Mouse (Mus musculus) inflammation-experienced regulatory T-cells, adult 6 months (primary cell): ENCODE measurements around the gene Pik3ip1. TPM values are rescaled to one million over a fixed set of nuclear protein-coding genes. Genes with fewer than 3 reads are reported as not detected.

Experiments
- ATAC-seq: one replicate; pipeline ENCODE4 v1.8.0; 2017
- polyA plus RNA-seq, 3 experiments: library from polyadenylated mRNA; unstranded; fragments of 100-300 nt; shearing (Covaris generic); gene quantifications; one replicate each; pipeline ENCODE4 v1.2.1; 2017

Gene Pik3ip1
- 10 to 100 TPM; 11.5 to 59.1 (median 35.3) TPM for polyA plus RNA-seq

- no peak for ATAC-seq
Observed at GRCm38 (mm10) chr11:3329891-3330451, at the start of gene Pik3ip1. Gene Pik3ip1 (plus strand): TSS chr11:3330401.

GRCm38 (mm10) chr11:3282887-3283286 is 47.3 kb upstream of the Pik3ip1 start:
- ATAC-seq = no peak

GRCm38 (mm10) chr11:3283645-3284044 is 46.6 kb upstream of the Pik3ip1 start:
- no peak for ATAC-seq

DNA sequence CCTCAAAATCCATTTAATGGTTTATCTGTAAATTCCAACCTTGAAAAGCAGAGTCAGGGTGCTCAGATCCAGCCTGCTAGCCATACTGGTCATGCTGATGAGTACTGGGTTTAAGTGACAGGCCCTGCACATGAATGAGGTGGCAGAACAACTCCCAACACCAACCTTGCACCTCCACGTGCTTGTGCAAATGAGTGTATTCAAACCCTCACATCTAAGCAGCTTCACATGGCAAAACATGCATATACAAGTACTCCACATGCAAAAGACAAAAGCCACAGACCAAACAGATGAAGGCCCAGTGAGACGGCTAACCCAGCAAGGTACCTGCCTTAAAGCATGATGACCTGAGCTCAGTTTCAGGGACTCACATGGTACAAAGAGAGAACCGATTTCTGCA is 44.3 kb upstream of the Pik3ip1 start:
- no peak for ATAC-seq

DNA sequence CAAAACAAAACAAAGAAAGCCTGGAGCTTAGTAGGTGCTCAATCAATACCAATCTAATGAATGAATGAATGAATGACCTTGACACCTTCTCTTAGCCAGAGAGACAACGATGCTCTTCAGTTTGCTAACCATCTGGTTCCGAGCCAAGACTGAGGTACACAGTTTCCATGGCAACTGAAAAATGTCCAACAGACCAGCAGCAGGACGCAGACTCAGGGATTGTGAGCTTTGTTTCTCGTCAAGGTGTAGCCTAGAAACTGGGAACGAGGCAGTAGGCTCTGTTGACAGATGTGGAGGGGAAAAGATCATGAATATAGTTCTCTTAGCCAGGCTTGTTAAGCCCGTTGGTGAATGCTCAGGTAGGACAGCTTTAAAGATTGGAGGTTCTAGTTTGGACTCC is 43.1 kb upstream of the Pik3ip1 start:
- no peak for ATAC-seq

DNA sequence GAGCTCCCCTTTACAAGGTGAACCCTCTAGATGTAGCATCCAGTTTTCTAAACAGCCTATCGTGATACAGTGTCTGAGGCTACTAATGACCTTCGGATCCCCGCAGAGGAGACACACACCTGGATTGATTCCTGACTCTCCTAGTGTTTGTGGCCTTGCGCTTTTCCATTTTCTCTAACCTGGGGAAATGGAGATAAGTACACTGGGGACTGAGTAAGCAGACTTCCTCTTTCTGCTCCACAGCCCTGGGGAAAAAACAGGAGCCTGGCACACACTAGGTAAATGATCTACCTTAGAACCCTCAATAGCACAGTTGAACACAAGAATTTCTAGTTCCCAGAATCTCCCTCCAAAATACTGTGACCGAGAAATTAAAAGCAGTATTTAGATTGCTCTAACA is 42.3 kb upstream of the Pik3ip1 start:
- no peak for ATAC-seq

DNA sequence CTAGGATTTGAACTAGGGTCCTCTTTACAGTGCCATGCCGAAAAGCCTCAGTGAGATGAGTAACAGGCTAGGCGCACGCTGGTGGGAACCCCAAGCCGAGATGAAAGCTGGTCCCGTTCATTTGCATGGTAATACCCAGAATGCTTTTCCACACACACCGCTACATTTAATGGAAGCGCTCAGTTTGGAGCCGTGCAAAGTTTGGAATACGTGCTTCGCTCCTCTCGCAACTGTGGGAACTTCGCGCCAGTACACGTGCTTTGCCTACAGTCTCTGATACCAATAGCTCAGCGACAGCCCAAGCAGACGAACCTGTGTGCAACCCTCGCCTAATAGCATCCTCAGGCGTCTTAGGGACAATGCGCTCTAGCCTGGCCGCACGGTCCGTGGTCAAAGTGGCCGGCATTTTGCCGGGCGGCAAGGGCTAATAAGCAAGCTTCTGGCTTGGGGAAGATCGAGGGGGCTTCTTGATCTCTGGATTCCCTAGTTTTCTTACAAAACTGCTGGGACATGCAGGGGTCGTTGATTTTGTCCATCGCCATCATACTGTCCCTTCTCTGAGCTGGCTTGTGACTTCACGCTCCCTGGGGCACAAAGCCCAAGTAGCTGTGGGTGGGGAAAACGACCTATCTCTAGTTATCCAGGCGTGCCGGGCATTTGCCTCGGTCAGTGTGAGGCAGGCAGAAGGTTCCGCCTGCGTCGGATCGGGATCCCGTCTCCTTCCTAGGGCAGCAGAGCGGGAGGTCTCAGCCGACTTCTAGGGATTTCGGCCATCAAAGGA is 41.5 kb upstream of the Pik3ip1 start, which contains the start of gene Patz1:
Gene Patz1, plus strand, starts transcription at position 354 of the 781 bp plus-strand sequence.
- ATAC-seq = peak; percentile 9

DNA sequence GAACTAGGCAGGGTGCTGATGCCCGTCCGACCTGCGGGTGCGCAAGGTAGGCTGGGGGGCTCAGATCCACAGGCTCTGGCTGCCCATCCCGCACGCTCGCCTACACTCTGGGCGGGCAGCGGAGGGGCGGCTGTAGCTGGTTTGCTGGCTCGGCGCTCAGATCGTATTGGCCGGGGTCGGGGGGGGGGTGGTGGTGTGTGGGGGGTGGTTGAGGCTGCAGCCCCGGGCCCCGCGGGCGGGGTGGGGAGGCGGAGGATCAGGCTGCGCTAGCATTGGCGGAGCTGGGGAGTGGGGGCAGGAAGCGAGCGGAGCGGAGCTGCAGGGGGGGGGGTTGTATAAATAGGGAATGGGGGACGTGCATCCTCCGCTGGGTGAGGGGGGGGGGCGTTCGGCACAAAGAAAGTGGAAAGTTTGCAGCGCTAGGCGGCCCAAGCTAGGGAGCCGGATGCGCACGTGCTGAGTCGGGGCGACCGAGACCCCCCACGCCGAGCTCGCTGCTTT is 40.8 kb upstream of the Pik3ip1 start:
- ATAC-seq = peak; percentile 52

GRCm38 (mm10) chr11:3289803-3290639 is 40.2 kb upstream of the Pik3ip1 start:
- peak; percentile 52 for ATAC-seq

GRCm38 (mm10) chr11:3290640-3291310 is 39.4 kb upstream of the Pik3ip1 start:
- ATAC-seq = no peak

DNA sequence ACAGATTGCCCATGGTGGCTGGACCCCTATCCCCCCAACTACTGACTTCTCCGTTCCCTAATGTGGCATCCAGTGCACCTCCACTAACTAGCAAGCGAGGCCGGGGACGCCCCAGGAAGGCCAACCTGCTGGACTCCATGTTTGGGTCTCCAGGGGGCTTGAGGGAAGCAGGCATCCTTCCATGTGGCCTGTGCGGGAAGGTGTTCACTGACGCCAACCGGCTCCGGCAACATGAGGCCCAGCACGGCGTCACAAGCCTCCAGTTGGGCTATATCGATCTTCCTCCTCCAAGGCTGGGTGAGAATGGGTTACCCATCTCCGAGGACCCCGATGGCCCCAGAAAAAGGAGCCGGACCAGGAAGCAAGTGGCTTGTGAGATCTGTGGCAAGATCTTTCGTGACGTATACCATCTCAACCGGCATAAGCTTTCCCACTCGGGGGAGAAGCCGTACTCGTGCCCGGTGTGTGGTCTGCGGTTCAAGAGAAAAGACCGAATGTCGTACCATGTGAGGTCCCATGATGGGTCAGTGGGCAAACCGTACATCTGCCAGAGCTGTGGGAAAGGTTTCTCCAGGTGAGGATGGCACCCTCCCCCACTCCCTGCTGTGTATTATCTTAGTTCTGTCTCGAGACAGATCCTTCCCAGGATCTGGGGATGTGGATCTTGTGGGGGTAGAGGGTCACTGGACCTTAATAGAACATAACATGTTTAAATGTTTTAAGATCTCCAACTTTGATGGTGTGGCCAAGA is 38.7 kb upstream of the Pik3ip1 start:
- ATAC-seq = no peak

GRCm38 (mm10) chr11:3292062-3292421 is 38.2 kb upstream of the Pik3ip1 start:
- no peak for ATAC-seq

- ATAC-seq = no peak
Observed at GRCm38 (mm10) chr11:3292711-3293249, 37.4 kb upstream of the Pik3ip1 start.

DNA sequence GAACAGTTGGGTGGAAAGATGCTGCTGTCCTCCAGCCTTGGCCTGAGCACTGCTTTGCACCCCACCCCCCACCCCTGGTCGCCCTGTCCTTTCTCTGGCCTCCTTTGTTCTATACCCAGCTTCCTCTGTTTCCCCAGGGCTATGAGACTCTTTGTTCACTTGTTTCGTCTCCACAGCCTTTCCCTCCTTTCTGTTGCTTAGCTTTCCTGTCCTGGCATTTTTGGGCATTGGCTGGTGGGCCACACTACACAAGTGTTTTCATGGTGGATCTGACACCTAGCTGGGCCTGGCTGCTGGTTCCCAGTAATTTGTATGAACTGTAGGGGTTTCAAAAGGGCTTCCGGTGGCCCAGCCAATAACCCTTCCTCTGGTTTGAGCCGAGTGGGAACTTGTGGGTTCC is 36.8 kb upstream of the Pik3ip1 start:
- no peak for ATAC-seq

DNA sequence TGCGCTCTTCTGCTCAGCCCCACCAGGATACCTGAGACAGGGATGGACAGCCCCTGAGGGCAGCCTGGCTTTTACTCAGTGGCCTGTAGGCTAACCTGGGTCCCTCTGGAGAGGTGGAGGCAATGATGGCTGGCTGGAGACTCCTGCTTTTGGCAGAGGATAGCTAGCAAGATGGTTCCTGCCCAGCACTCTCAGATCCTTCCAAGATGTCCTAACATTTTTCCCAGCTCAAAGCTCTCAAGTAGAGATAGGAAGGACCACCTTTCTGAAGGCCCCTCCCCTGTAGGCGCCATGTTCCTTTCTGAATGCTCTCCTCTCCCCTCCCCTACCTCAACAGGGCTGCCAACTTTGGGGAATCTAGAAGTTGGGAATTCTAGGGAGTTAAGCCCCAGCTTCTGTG is 35.6 kb upstream of the Pik3ip1 start:
- no peak for ATAC-seq

DNA sequence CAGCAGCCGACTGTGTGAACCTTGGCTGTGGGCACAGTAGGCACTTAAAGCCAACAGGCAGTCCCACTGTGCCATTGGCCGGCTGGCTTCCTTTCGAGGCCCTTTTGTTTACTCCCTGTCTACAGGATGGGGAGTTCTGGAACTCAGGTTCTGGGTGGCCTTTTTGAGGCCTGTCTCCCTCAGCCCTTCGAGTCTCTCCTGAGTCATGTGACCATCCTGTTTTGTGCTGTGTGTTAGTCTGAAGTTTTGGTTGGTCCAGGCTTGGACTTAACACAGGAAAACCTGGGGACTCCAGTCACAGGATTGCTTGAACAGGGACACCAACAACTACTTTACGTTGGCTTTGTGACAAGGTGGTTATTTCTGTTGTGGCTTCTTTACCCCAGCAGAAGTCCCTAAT is 34.1 kb upstream of the Pik3ip1 start:
- no peak for ATAC-seq

- no peak for ATAC-seq
Observed at GRCm38 (mm10) chr11:3297871-3298812, 32.1 kb upstream of the Pik3ip1 start.

- no peak for ATAC-seq
Observed at GRCm38 (mm10) chr11:3298813-3299185, 31.4 kb upstream of the Pik3ip1 start.

- no peak for ATAC-seq
Observed at GRCm38 (mm10) chr11:3301075-3301474, 29.1 kb upstream of the Pik3ip1 start.

- no peak for ATAC-seq
Observed at GRCm38 (mm10) chr11:3302385-3302784, 27.8 kb upstream of the Pik3ip1 start.

- no peak for ATAC-seq
Observed at GRCm38 (mm10) chr11:3302792-3303191, 27.4 kb upstream of the Pik3ip1 start.
